Mouse (Mus musculus) cerebral cortex, adult 2 months (tissue): ENCODE data around the gene Edc4.

ENCODE experiments used
- WGBS: fragments of 180-500 bp; shearing (Covaris S2); methylation state at CpG from one replicate; pipeline ENCODE4 v1.1.7; 2018; 5-methylcytosine and 5-hydroxymethylcytosine counted together

Gene Edc4

DNA sequence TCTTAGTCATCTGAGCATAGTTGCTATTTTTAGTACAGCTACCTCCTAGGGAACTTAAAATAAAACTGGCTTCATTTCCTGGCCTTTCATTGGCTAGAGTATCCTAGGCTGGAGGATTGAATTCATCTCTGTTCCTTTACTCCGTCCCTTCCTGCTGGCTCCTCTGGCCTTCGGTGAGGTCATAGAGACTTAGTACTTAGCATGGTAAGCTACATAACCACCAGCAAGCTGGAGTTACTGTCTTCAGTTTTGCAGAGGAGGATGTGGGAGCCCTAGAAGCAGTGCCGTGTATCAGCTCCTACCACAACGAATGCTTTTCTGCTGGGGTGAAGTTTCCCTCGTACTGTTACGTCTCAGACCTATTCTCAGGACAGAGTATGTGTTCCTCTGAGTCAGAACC, 6.4 kb upstream of the Edc4 start:
- WGBS, result 25% methylated on average over 6 of the region's 6 CpGs

DNA sequence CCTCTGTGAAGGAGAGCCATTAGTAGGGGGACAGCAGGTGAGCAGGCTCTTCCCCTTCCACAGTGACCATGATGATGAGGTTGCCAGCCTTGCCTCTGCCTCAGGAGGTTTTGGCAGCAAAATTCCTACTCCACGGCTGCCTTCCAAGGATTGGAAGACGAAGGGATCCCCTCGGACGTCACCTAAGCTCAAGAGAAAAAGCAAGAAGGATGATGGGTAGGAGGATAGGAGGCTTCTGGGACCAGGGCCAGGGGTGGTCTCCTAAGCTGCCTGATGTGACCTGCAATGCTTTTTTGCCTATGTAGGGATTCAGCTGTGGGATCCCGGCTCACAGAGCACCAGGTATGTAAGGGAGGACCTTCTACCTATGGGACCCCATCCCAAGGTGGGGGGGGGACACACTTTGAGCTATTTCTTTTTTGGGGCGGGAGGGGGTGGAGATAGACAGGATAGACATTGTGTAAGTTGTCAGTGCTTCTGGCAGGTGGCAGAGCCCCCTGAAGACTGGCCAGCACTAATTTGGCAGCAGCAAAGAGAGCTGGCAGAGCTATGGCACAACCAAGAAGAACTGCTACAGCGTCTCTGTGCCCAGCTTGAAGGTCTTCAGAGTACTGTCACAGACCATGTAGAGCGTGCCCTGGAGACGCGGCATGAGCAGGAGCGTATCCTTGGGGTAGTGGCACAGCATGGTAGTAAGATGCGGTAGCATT, 9.2 kb downstream of the Edc4 start:
- WGBS, result 69% methylated on average over 12 of the region's 12 CpGs

DNA sequence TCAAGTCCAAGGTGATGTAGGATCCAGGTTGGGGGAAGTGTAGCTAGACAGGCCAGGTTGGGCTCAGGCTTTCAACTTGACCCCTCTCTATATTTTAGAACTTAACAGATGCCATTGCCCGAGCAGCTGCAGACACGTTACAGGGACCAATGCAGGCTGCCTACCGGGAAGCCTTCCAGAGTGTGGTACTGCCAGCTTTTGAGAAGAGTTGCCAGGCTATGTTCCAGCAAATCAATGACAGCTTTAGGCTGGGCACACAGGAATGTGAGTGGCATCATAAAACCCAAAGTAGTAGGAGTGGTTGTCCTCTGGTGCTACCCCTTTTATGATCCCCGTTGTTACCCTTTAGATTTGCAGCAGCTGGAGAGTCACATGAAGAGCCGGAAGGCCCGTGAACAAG, 10.2 kb downstream of the Edc4 start:
- 44% methylated on average over 6 of the region's 6 CpGs for WGBS

DNA sequence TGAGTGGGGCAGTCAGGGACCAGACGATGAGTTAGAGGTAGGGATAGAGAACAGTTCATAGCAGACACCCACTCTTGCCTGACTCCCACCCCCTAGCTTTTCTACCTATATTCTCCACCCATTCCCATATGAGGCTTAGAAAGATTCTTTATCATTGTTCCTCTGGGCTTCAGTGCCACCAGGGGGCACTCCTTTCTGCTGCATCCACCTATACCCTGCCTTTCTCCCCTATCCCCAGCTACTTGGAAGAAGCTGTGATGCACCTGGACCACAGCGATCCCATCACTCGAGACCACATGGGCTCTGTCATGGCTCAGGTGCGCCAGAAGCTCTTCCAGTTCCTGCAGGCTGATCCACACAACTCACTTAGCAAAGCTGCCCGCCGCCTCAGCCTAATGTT, 11.8 kb downstream of the Edc4 start:
- 74% methylated on average over 6 of the region's 6 CpGs for WGBS

GRCm38 (mm10) chr8:105893339-105893738, 12.7 kb downstream of the Edc4 start, which contains the start of gene Nrn1l:
Nrn1l (plus strand) TSS chr8:105893567.
- WGBS, result 11% methylated on average over 11 of the region's 11 CpGs

GRCm38 (mm10) chr8:105897801-105898480, 17.3 kb downstream of the Edc4 start:
- WGBS, result 65% methylated on average over 9 of the region's 9 CpGs

- WGBS, result under 1% methylated on average over 68 of the region's 68 CpGs
Observed at GRCm38 (mm10) chr8:105900180-105900940, 19.7 kb downstream of the Edc4 start, which contains the start of gene Pskh1. Pskh1 (plus strand) TSS chr8:105900441.

- 26% methylated on average over 16 of the region's 16 CpGs for WGBS
Observed at GRCm38 (mm10) chr8:105900941-105901616, 20.4 kb downstream of the Edc4 start.

DNA sequence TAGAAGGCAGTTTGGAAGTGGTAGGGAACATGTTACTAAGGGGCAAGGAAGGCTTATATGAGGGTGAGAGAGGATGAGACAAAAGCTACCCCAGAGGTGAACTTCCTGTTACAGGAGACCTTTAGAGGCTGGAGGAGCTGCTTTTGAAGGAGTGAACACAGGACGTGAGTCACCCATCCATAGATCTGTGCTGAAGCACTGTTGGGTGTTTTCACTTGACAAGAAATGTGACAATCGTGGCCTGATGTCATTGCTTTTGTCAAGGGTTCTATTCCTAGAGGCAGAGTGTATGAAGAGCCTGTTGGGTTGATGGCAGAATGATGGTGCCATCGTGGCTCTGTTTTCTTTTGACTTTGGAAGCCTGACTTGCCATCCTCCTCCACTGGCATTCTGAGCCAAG, 38.7 kb downstream of the Edc4 start:
- 44% methylated on average over 3 of the region's 3 CpGs for WGBS

DNA sequence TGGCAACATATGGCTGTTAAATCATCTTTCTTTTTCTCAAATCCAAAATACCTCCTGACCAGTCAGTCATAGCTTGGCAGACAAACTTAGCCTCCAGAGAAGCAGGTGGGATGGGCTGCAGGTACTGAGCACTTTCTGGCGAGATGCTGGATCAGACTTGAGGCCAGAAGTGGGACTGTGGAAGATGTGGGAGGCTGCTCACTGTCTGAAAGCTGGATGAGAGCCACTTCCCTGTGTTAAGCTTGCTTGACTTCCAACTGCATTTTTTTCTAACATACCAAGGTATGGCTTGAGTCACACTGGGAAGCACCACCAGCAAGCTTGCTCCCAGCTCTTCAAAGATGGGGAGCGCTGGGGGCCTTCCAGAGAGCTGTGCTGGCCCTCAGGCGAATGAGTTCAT, 44.4 kb downstream of the Edc4 start:
- 53% methylated on average over 3 of the region's 3 CpGs for WGBS

GRCm38 (mm10) chr8:105930602-105931001, 49.9 kb downstream of the Edc4 start:
- WGBS, result 18% methylated on average over 8 of the region's 8 CpGs

DNA sequence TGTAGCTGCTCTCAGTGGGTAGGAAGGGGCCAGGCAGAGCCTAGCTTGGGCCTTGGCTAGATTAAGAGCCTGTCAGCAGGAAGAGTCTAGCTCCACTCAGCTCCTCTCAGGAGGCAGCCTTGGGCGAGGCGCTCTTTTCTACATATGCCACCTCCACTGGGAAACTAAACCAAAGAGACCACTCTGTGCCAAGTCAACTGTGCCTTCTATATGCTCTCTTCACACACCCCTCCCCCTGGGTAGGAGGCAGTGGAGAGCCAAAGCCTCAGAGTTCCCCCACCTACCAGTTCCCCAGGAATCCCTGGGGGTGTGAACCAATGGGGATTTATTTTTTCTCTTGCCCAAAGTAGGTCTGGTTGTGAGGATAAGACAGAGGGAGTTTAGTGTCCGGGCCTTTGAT, 50.6 kb downstream of the Edc4 start:
- 51% methylated on average over 3 of the region's 3 CpGs for WGBS

DNA sequence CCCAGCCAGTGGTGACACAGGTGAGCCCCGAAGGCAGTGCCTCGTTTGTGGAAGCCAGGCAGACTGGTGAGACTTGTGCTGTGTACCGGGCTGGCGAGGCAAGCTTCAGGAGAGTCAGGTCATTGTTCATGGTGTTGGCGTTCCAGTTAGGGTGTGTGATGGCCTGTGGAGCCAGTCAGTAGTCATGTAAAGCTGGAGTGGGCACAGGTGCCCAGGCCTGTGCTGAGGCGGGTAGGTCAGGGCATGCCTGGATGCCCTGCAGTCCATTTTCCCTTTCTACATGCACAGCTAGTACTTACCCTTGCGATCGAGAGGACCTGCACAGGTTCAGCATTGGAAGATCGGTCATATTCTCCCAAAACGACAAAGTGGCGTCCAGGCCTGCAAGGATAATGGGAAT, 51.8 kb downstream of the Edc4 start:
- WGBS, result 95% methylated on average over 11 of the region's 11 CpGs

GRCm38 (mm10) chr8:105933762-105934161, 53.1 kb downstream of the Edc4 start, which contains the start of gene Ctrl:
Ctrl (minus strand) TSS chr8:105933862.
- WGBS, result 92% methylated on average over 2 of the region's 2 CpGs

GRCm38 (mm10) chr8:105935105-105935504, 54.4 kb downstream of the Edc4 start:
- WGBS, result 78% methylated on average over 6 of the region's 6 CpGs

DNA sequence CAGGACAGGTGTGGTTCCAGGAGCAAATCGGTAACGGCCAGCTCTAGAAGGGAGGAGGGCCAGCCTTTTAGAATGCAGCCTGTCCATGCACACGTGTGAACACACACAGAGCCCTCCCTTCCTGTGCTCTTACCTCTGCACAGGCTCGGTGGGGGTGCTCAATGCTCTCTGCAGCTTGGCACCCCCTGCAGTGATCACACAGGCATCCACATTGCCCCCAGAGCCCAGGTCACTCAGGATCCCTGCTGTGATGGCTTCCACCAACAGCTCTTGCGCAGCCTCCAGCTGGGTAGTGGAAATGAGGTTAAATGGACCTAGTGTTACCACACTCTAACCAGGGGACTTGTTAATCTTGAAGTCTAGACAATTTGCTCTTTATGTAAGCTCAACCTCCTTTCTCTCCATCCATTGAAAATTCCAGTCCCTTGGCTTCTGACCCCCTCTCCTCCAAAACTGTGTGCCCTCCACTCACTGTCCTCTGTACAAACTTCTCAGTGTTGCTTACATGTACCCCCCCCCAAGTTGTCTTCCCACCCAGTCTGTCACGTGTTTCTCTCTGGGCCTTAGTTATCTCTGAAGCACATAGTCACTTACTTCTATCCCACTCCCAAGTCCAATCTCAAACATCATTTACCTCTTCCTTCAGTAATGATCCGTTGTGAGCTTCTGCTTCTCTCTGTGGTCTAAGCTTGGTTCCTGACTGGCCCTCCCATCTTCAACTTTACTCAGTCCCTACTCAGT, 55.4 kb downstream of the Edc4 start:
- 18% methylated on average over 7 of the region's 7 CpGs for WGBS

DNA sequence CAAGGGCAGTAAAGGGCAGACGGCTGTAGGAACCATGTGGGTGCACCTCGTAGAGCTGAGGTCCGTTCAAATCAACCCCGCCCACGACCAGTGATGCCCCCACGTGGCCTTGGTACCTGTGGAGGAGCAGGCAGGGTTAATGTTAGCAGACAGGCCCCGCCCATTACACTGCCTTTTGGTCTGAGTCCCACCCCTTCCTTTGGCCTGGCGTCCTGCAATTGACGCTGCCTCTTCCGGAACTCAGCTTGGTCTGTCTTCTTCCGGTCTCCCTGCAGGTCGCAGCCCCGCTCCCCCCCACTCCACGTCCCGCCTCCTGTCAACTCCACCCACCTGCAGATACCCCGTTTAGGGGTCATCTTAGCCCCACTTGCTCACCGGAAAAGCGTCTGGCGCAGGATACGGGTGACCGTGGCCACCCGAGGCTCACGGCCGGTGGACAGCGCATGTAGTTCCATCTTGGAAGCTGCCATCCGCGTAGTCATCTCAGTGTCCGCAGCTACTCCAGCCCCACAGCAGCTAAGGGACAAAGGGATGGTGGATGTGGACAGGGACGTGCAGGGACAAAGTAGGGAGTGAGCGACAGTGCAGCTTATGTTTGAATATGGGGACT, 56.3 kb downstream of the Edc4 start:
- WGBS, result 1% methylated on average over 30 of the region's 30 CpGs

DNA sequence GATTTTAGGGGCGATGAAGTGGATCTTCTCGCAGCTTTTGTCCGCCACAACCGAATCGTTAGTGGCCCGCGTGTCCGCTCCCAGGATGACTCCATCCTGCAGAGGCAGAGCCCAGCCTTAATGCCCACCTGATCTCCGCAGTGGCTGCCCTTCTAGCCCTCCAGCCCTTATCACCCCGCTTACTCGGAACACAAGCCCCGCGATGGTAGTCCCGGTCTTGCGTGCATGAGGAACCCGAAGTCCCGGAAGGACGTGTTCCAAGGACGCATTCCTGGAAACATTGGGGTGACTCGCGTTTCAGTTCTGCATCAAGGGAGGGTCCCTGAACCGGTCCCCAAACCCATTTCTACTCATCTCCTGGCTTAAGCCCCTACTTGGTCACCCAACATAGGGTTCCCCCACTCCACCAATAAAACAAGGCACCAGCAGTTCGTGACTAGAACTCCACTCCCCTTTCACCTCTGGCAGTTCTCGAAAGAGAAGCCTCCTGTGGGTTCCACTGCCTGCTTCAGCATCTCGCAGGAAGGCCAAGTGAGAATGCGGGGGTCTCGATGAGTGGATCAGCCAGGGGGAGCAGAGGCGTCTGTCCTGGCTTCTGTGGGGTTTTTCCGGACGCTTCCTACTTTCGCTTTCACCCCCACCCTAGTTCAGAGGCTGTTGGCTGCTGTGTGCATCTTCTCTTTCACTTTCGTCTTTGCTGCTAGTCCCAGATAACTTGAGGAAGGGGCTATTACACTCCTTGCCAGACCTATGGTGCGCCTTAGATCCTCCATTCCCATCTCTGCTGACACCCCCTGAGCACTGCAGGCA, 57.0 kb downstream of the Edc4 start:
- under 1% methylated on average over 33 of the region's 33 CpGs for WGBS

DNA sequence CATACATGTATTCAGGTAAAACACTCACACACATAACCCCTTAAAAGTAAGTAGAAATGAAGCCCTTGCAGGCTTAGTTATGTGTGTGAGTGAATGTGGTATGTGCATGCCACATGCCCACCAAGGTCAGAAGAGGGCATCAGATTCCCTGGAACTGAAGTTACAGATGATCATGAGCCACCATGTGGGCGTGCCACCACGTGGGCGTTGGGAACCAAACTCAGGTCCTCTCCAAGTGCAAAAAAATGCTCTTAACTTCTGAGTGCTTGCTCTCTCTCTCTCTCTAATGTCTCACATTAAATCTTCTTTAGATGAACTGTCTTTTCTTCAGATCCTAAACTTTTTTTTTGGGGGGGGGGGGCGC, 57.6 kb downstream of the Edc4 start, which contains the start of gene Psmb10:
Gene Psmb10 (minus strand): TSS at position 139 of the 364 bp plus-strand sequence.
- 12% methylated on average over 4 of the region's 4 CpGs for WGBS

DNA sequence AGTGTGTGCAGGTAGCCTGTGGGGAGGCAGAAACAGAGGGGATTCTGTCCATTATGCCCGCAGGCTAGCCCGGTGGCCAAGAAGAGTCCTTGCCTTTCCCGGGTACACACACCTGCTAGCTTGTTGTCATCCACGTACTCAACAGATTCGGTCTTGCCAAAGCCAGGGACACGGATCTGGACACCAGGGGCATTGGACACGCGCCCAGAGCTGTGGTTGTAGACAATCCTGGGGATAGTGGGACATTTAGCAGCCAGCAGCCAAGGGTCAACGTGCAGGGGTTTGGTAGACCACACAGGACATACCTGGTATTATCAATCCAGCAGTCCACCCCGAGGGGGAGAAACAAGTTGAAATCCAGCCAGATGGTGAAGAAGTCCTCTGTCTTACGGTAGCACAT, 61.3 kb downstream of the Edc4 start:
- WGBS, result 79% methylated on average over 11 of the region's 11 CpGs
